ENCODE assay signal across 10 mouse cellular contexts in genomic region chr5:113157588-113157987, GRCm38 (mm10).
DNase-seq lines count a peak whose midpoint lies in the region; ATAC-seq and TF ChIP-seq lines count a peak whose summit lies in the region.
"Had no signal": no experiment of that assay in that cellular context is flagged by ENCODE, and none has a peak within 500 bp of the region (broad histone marks: within the 10 kb centered on the region; RNA-seq: fewer than 3 reads in every experiment).

No protein-coding gene starts in this region.

- no peak for TF ChIP-seq CTCF in heart, adult 2 months (IDR thresholded peaks at IDR 0.05)
- TF ChIP-seq CTCF in lung, postnatal 0 days (IDR thresholded peaks at IDR 0.05) = no peak

- no peak for TF ChIP-seq EP300 in heart, adult 2 months (IDR thresholded peaks at IDR 0.05; ENCODE audit: insufficient read depth, low read depth, low read length)
- no peak for TF ChIP-seq EP300 in lung, postnatal 0 days (IDR thresholded peaks at IDR 0.05)

- no peak for TF ChIP-seq POLR2A in heart, adult 2 months (IDR thresholded peaks at IDR 0.05; ENCODE audit: insufficient read depth, low read depth, low read length)
- no peak for TF ChIP-seq POLR2A in myocyte (IDR thresholded peaks at IDR 0.05; ENCODE audit: insufficient read length, low read depth)

- WGBS in heart, embryonic 14.5 days = 21% methylated on average over 10 of the region's 10 CpGs
- 31% methylated on average over 10 of the region's 10 CpGs for WGBS in heart, adult 2 months
- WGBS in lung, postnatal 0 days = 19% methylated on average over 9 of the region's 10 CpGs
- WGBS in embryonic facial prominence, embryonic 14.5 days = 27% methylated on average over 8 of the region's 10 CpGs

- intact Hi-C loops in heart, adult 2 months (cut with DNase I) = no loop called here
- intact Hi-C loops in left cerebral cortex, postnatal 14 days (cut with DNase I) = no loop called here

- H3K4me2 ChIP-seq in heart, embryonic 14.5 days (ENCODE audit: low read length) = no peak overlapping the region
- H3K4me2 ChIP-seq in lung, postnatal 0 days (replicated peaks; ENCODE audit: low read depth, low read length) = no peak overlapping the region
- no peak overlapping the region for H3K4me2 ChIP-seq in embryonic facial prominence, embryonic 14.5 days (ENCODE audit: low read depth, low read length)
- peak overlapping the region; percentile 65 for H3K4me2 ChIP-seq in myocyte (ENCODE audit: low read depth)

- no peak for ATAC-seq in heart, embryonic 14.5 days (ENCODE audit: insufficient number of reproducible peaks, insufficient read depth, low FRiP score, low read depth)
- peak; percentile 71 for ATAC-seq in lung, postnatal 0 days
- no peak for ATAC-seq in embryonic facial prominence, embryonic 14.5 days (ENCODE audit: low read depth)
- no peak for ATAC-seq in CD4-positive, CD25-positive, alpha-beta regulatory T cell, adult 4 months

- no peaks in the 10 kb centered on the region for H3K27me3 ChIP-seq in heart, embryonic 14.5 days (ENCODE audit: control insufficient read depth, insufficient read depth, low read length)
- no peaks in the 10 kb centered on the region for H3K27me3 ChIP-seq in heart, adult 2 months (ENCODE audit: control insufficient read depth, insufficient read depth, low read length)
- no peaks in the 10 kb centered on the region for H3K27me3 ChIP-seq in lung, postnatal 0 days (replicated peaks; ENCODE audit: insufficient read depth, low read length)
- H3K27me3 ChIP-seq in embryonic facial prominence, embryonic 14.5 days (replicated peaks; ENCODE audit: control insufficient read depth, insufficient read depth, low read length) = no peaks in the 10 kb centered on the region
- H3K27me3 ChIP-seq in myocyte (ENCODE audit: control insufficient read depth, insufficient read depth, insufficient read length) = no peaks in the 10 kb centered on the region

- 0 out of 2 replicates have a peak overlapping the region, but pooled peaks have one; percentile 14 for H3K9ac ChIP-seq in heart, embryonic 14.5 days (ENCODE audit: low read length)
- H3K9ac ChIP-seq in heart, adult 2 months (ENCODE audit: low read depth, low read length) = no peak overlapping the region; the same call in 1 of the 2 replicates
- no peak overlapping the region for H3K9ac ChIP-seq in lung, postnatal 0 days (replicated peaks; ENCODE audit: low read depth)
- H3K9ac ChIP-seq in embryonic facial prominence, embryonic 14.5 days (ENCODE audit: low read depth, low read length) = no peak overlapping the region

- H3K27ac ChIP-seq in heart, embryonic 14.5 days (replicated peaks in 1 of 2; ENCODE audit: control insufficient read depth in 1 of 2, insufficient read depth in 1 of 2, low read depth in 2 of 2, low read length in 2 of 2) = peak overlapping the region; percentile 15 to 48; a peak in 3 of 4 replicates
- no peak overlapping the region for H3K27ac ChIP-seq in heart, adult 2 months
- no peak overlapping the region for H3K27ac ChIP-seq in lung, postnatal 0 days (ENCODE audit: low read length)
- peak overlapping the region; percentile 42 for H3K27ac ChIP-seq in embryonic facial prominence, embryonic 14.5 days (replicated peaks; ENCODE audit: low read depth, low read length)

- no peak overlapping the region for H3K4me3 ChIP-seq in heart, embryonic 14.5 days (ENCODE audit: control insufficient read depth in 1 of 2, insufficient read depth in 1 of 2, low read depth in 1 of 2, low read length in 2 of 2)
- no peak overlapping the region for H3K4me3 ChIP-seq in heart, adult 2 months
- H3K4me3 ChIP-seq in lung, postnatal 0 days (ENCODE audit: low read depth, low read length) = no peak overlapping the region
- no peak overlapping the region for H3K4me3 ChIP-seq in embryonic facial prominence, embryonic 14.5 days (ENCODE audit: low read depth, low read length)
- H3K4me3 ChIP-seq in myocyte = no peak overlapping the region

- peaks cover 42 to 56% of the 10 kb centered on the region in 2 experiments for H3K4me1 ChIP-seq in heart, embryonic 14.5 days (ENCODE audit: control insufficient read depth in 2 of 2, insufficient read depth in 2 of 2, low read length in 2 of 2)
- peaks cover 8% of the 10 kb centered on the region for H3K4me1 ChIP-seq in heart, adult 2 months (ENCODE audit: control insufficient read depth, insufficient read depth, low read length)
- H3K4me1 ChIP-seq in lung, postnatal 0 days (ENCODE audit: insufficient read depth, low read depth, low read length) = peaks cover 2% of the 10 kb centered on the region; the same call in 1 of the 2 replicates
- peaks cover 31% of the 10 kb centered on the region for H3K4me1 ChIP-seq in embryonic facial prominence, embryonic 14.5 days (ENCODE audit: control insufficient read depth, insufficient read depth, low read length)

- no peaks in the 10 kb centered on the region for H3K79me2 ChIP-seq in heart, adult 2 months (replicated peaks; ENCODE audit: control insufficient read depth, insufficient read depth, low read length)
- no peaks in the 10 kb centered on the region for H3K79me2 ChIP-seq in myocyte (ENCODE audit: control insufficient read depth, insufficient read depth)

- no peak for DNase-seq in heart, adult 2 months
- DNase-seq in lung, postnatal 0 days (ENCODE audit: low spot score) = peak; percentile 82
- DNase-seq in lung, postnatal 36 days = no peak
- DNase-seq in embryonic facial prominence, embryonic 14.5 days (ENCODE audit: low spot score) = no peak
- no peak for DNase-seq in left cerebral cortex, postnatal 14 days (ENCODE audit: low spot score in 2 of 2)
- DNase-seq: layer of hippocampus, postnatal 36 days; right cerebral cortex, postnatal 14 days had no signal

- H3K36me3 ChIP-seq in heart, embryonic 14.5 days (ENCODE audit: control insufficient read depth, insufficient read depth, low read length) = no peaks in the 10 kb centered on the region
- H3K36me3 ChIP-seq in heart, adult 2 months (ENCODE audit: control insufficient read depth, insufficient read depth, low read length) = no peaks in the 10 kb centered on the region
- H3K36me3 ChIP-seq in lung, postnatal 0 days (ENCODE audit: insufficient read depth, low read length) = no peaks in the 10 kb centered on the region
- no peaks in the 10 kb centered on the region for H3K36me3 ChIP-seq in embryonic facial prominence, embryonic 14.5 days (ENCODE audit: control insufficient read depth, insufficient read depth, low read length)
- H3K36me3 ChIP-seq in myocyte (ENCODE audit: control insufficient read depth, insufficient read depth) = no peaks in the 10 kb centered on the region

- no peak overlapping the region for H3ac ChIP-seq in myocyte (ENCODE audit: control insufficient read depth, insufficient read length)

- H3K9me3 ChIP-seq in heart, embryonic 14.5 days (ENCODE audit: control insufficient read depth, low read length) = no peaks in the 10 kb centered on the region
- H3K9me3 ChIP-seq in lung, postnatal 0 days (ENCODE audit: low read length) = no peaks in the 10 kb centered on the region
- no peaks in the 10 kb centered on the region for H3K9me3 ChIP-seq in embryonic facial prominence, embryonic 14.5 days (ENCODE audit: control insufficient read depth, low read length)

TF ChIP-seq in myocyte, 11 proteins besides CTCF, POLR2A, EP300 and RAD21:
- TF ChIP-seq MYOD1 (IDR thresholded peaks at IDR 0.05; ENCODE audit: control insufficient read depth in 1 of 3, insufficient read length in 2 of 3, low read depth in 2 of 3) = no peak

Comparison
In these comparisons a context has a peak if more than half of its experiments do, and no peak if none do; other contexts are left out.
1. H3K27ac ChIP-seq: peak in heart, embryonic 14.5 days (2 of 2) and embryonic facial prominence, embryonic 14.5 days (single experiment); none in heart, adult 2 months (single experiment) and lung, postnatal 0 days (single experiment).